Mouse (Mus musculus) WW6 (cell line): ENCODE results near the gene Ankrd53.
"Not testable (repeated sequence)": the region's sequence is repeated elsewhere in the genome, so short reads cannot be mapped to it uniquely, and the experiment has no call there.

Source experiments
- DNase-seq: peaks from one replicate; pipeline ENCODE4 v3.0.0-alpha.2; 2013; ENCODE audit warnings: low read depth, low spot score

The Ankrd53 gene

GRCm38 (mm10) chr6:83766982-83767381 is 4.5 kb downstream of the Ankrd53 start:
- no peak for DNase-seq

DNA sequence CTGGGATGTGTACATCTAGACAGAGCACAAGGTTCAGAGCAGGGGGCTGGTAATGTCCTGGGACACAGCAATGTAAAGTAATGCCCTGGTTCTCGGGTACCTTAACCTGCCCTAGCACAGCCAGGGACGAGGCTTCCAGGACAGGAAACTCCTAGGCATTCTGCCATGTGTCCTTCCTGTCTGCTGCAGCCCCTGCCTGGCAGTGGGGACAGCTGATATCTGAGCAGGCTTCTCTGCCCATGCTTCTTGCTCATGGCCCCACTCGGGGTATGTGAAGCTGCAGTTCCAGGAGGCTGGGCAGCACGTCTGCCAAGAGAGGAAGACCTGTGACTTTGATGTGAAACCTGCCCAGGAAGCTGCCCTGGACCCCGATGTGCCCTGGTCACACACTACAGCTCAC is 6.0 kb downstream of the Ankrd53 start:
- DNase-seq = no peak

- DNase-seq = no peak
Measured at GRCm38 (mm10) chr6:83774126-83774525, 11.7 kb downstream of the Ankrd53 start.

DNA sequence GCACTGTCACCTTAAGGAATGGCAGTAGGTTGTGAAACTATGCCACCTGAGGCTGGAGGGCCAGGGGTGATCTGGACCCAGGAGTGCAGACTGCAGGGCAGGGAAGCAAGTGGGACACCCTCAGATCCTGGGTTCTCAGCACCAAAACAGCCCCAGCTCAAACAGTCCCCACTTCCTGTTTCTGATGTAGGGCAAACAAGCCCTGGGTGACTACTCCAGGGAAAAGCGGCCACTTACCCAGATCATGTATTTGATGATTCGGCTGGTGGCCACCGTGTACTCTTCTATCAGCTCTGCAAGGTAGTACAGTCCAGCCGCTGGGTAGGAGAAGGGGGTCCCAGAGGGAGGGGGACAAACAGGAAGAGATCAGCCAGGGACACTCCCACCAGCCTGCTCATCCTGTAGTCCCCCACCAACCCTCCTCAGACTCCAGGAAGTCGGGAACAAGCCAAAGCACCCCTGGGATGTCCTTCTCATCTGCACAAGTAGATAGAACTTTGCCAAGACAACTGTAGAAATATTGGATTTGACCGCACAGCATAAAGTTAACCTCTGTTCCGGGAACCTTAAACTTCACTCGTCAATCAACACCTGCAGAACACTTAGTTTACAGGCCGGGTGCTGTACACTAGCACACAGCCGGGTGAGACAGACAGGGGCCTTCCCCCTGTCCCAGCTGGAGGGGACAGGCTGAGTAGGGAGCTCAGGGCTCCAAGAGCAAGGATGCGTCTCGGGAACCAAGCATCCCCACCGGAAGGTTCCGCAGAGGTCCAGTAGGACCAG is 12.5 kb downstream of the Ankrd53 start:
- DNase-seq = no peak

- DNase-seq = peak; percentile 80
Measured at GRCm38 (mm10) chr6:83775638-83776293, 13.3 kb downstream of the Ankrd53 start, which contains the start of gene Tex261. TSS of gene Tex261 (minus strand) at chr6:83775813.

DNA sequence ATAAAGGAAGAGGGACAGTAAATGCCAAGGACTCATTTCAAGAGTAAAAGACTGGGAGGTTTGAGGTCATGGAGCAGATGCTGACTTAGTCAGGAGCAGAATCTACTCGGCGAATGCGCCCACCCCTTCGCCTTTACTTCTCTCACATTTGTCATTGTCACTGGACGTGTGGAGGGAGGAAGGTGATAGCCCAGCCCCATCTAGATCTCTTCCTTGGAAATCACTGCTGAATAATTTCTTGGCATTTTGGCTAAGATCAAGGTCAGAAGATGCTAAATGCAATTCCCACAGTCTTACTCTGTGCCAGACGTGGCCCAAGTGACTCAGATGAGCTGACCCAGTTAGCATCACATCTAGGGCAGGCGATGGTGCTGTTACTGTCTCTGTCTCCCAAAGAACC is 15.9 kb downstream of the Ankrd53 start:
- DNase-seq = no peak

GRCm38 (mm10) chr6:83779026-83779425 is 16.6 kb downstream of the Ankrd53 start:
- DNase-seq = no peak

- DNase-seq = no peak
Measured at GRCm38 (mm10) chr6:83786426-83786825, 24.0 kb downstream of the Ankrd53 start.

DNA sequence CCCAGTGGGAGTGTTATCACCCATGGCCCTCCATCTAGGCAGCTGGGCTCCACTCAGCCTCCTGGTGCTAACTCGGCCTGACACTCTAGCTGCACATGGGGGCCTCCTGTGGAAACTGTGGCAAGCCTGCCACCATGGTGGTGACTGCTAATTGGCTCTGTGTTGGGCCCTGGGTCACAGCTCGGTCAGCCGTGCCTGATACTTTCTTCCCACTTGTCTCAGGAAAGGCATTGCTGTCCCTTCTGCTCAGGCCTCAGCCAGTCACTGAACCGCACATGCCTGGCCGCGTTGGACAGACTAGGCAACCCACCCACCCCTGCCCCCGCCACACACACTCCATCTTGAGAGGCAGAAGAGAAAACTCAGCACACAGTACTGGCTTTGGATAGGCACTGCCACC is 26.1 kb downstream of the Ankrd53 start:
- DNase-seq = no peak

- not testable (repeated sequence) for DNase-seq
Measured at GRCm38 (mm10) chr6:83790533-83790932, 28.1 kb downstream of the Ankrd53 start.

DNA sequence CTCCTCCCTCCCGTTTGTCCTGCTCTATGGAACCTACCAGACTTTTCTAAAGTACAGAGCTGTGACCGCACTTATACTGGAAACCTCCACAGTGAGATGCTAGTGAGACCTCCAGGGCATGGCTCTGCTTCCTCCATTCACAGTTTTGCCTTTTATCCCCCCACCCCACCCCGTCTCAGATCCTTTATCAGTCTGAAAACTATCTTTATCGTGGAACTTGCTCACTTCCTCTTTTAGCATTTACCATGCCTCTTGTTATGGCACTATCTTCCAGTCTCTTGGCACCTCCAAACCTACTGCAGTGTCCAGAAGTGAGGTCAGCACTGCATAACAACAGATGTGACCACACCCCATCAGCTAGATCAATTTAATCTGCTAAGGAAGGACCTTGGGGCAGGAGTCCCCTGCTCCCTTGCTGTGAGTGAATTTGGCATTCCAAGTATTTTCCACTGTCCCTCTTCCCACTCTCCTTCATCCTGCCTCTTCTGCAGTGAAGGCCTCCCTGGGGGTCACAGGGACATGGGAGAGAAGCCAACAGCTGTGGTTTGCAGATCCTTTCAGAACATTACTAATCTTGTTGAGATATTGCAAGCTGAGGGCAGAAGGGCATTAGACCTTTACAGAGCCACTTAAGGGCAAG is 28.9 kb downstream of the Ankrd53 start:
- DNase-seq = no peak

GRCm38 (mm10) chr6:83794760-83795296 is 32.4 kb downstream of the Ankrd53 start, which contains the start of gene Nagk:
TSS of gene Nagk (plus strand) at chr6:83794982.
- peak; percentile 87 for DNase-seq

- no peak for DNase-seq
Measured at GRCm38 (mm10) chr6:83795492-83795900, 33.1 kb downstream of the Ankrd53 start.

DNA sequence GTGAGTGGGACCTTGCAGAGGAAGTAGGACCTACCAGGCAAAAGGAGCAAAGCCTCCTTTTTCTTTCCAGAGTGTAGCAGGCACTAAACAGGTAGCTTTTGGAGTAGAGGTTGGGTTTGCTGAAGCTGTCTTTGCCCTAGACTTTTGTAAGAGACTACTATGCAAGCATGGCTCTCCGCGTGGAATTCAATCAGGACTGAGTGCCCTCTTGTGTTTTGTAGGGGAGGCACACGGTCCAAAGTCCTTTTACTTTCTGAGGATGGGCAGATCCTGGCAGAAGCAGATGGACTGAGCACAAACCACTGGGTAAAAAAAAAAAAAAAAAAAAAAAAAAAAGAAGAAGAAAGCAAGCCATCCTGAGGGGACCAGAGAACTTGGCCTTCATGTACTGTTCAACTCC is 34.2 kb downstream of the Ankrd53 start:
- DNase-seq = no peak

DNA sequence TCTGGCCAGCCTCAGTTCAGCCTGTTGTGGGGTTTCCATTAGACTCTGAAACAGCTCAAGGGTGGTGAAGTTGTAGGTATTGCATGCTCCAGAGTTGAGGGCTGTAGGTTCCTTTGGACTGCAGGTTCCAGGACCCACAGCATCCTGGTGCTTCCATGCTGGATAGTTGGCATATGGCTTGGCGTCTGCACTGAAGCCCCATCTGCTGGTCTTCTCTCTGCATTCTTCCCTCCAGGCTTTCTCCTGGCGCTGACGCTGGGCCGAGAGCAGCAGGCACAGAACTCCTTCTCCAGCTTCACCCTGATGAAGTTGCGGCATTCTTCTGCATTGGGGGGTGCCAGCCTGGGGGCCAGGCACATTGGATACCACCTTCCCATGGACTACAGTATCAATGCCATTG is 39.6 kb downstream of the Ankrd53 start:
- DNase-seq = no peak

DNA sequence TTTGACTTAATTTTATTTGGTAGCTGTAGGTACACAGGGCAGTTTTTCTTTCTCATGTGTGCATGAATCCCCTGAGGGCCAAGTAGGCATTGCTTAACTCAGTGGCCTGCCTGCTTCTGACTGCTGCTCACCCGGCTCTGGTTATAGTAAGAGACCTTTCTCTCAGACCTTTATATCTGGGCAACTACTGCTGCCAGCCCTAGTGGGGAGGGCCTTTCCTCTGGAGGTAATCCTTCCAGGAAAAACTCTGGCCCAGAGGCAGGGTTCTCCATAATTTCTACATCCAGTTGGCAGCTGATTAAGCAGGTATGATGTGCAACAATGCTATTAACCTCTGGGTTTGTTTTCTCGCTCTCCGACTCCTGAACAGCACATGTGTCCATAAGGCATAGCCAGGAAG is 40.4 kb downstream of the Ankrd53 start:
- no peak for DNase-seq

DNA sequence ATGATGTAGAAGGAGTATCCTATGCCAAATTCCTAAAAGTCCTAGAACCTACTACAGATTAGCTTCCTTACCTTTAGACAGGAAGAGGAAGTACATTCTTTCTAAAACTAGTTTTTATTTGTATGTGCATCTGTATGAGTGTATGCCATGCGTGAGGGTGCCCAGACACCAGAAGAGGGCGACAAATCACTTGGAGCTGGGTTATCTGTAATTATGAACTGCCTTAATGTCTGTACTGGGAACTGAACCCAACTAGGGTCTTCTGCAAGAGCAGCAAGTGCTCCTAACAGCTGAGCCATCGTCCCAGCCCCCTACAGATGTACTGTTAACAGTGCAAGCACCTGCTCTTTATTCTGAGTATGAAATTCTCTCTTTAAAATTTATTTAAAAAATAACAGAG is 53.4 kb downstream of the Ankrd53 start:
- no peak for DNase-seq
